9 mouse cellular contexts compared by ENCODE assay signal in genomic region chr1:157047751-157048200, GRCm38 (mm10).
A peak's percentile ranks its signal among the peaks of the same experiment; 100 is the strongest.
DNase-seq lines count a peak whose midpoint lies in the region; ATAC-seq and TF ChIP-seq lines count a peak whose summit lies in the region.
"Had no signal": no experiment of that assay in that cellular context is flagged by ENCODE, and none has a peak within 500 bp of the region (broad histone marks: within the 10 kb centered on the region; RNA-seq: fewer than 3 reads in every experiment).

No protein-coding gene starts in this region.

- H3K27me3 ChIP-seq in neural tube, embryonic 12.5 days (replicated peaks), result no peaks in the 10 kb centered on the region; the same call in 1 of the 2 replicates
- H3K27me3 ChIP-seq in hindbrain, postnatal 0 days (ENCODE audit: insufficient read depth, low read length), result no peaks in the 10 kb centered on the region
- no peaks in the 10 kb centered on the region for H3K27me3 ChIP-seq in neural tube, embryonic 14.5 days (ENCODE audit: control insufficient read depth, insufficient read depth, low read length)

- H3K9ac ChIP-seq in neural tube, embryonic 12.5 days, result no peak overlapping the region
- no peak overlapping the region for H3K9ac ChIP-seq in hindbrain, postnatal 0 days (replicated peaks; ENCODE audit: low read length)
- H3K9ac ChIP-seq in neural tube, embryonic 14.5 days (replicated peaks; ENCODE audit: low read depth, low read length), result no peak overlapping the region
- H3K9ac ChIP-seq: liver, embryonic 14.5 days had no signal

- no peaks in the 10 kb centered on the region for H3K9me3 ChIP-seq in neural tube, embryonic 12.5 days
- H3K9me3 ChIP-seq in hindbrain, postnatal 0 days (ENCODE audit: low read length), result no peaks in the 10 kb centered on the region
- no peaks in the 10 kb centered on the region for H3K9me3 ChIP-seq in neural tube, embryonic 14.5 days (ENCODE audit: control insufficient read depth, low read length)

- H3K27ac ChIP-seq in neural tube, embryonic 12.5 days, result no peak overlapping the region
- no peak overlapping the region for H3K27ac ChIP-seq in hindbrain, postnatal 0 days
- 0 out of 2 replicates have a peak overlapping the region, but pooled peaks have one; percentile 6 for H3K27ac ChIP-seq in neural tube, embryonic 14.5 days (ENCODE audit: low read depth, low read length)
- H3K27ac ChIP-seq: liver, embryonic 14.5 days had no signal

- peak; percentile 52 for ATAC-seq in neural tube, embryonic 12.5 days (ENCODE audit: low FRiP score, low read depth)
- ATAC-seq in hindbrain, postnatal 0 days, result peak; percentile 67
- peak; percentile 56; the same call in 1 of the 2 replicates for ATAC-seq in neural tube, embryonic 14.5 days (ENCODE audit: low read depth)

- TF ChIP-seq CTCF in hindbrain, postnatal 0 days (IDR thresholded peaks at IDR 0.05; ENCODE audit: low read depth), result no peak

- DNase-seq in embryo, embryonic 11 days, result peak; percentile 50
- DNase-seq in embryo, embryonic 10 days (ENCODE audit: low spot score), result no peak
- no peak for DNase-seq in neural tube, embryonic 10.5 days (ENCODE audit: extremely low spot score, low spot score)
- peak; percentile 67 for DNase-seq in hindbrain, postnatal 0 days (ENCODE audit: low spot score)
- no peak for DNase-seq in adrenal gland, postnatal 4 days (ENCODE audit: low spot score in 2 of 2)
- DNase-seq in natural killer cell, adult 2 months (ENCODE audit: low spot score in 2 of 2), result no peak

- WGBS in neural tube, embryonic 12.5 days, result 48% methylated on average over 4 of the region's 4 CpGs
- WGBS in hindbrain, postnatal 0 days, result 31% methylated on average over 4 of the region's 4 CpGs
- 36% methylated on average over 4 of the region's 4 CpGs for WGBS in neural tube, embryonic 14.5 days

- H3K4me1 ChIP-seq in neural tube, embryonic 12.5 days, result peaks cover 13% of the 10 kb centered on the region
- H3K4me1 ChIP-seq in hindbrain, postnatal 0 days (ENCODE audit: insufficient read depth, low read length), result peaks cover 8% of the 10 kb centered on the region; the same call in 1 of the 2 replicates
- H3K4me1 ChIP-seq in neural tube, embryonic 14.5 days (ENCODE audit: control insufficient read depth, insufficient read depth, low read length), result no peaks in the 10 kb centered on the region; the same call in 1 of the 2 replicates

- H3K4me2 ChIP-seq in neural tube, embryonic 12.5 days (replicated peaks), result peak overlapping the region; percentile 21
- H3K4me2 ChIP-seq in hindbrain, postnatal 0 days (ENCODE audit: low read depth, low read length), result no peak overlapping the region
- H3K4me2 ChIP-seq in neural tube, embryonic 14.5 days (ENCODE audit: low read depth, low read length), result no peak overlapping the region

- H3K4me3 ChIP-seq in neural tube, embryonic 12.5 days, result no peak overlapping the region
- no peak overlapping the region for H3K4me3 ChIP-seq in hindbrain, postnatal 0 days (ENCODE audit: low read length)
- H3K4me3 ChIP-seq in neural tube, embryonic 14.5 days (ENCODE audit: low read depth, low read length), result no peak overlapping the region

- no peaks in the 10 kb centered on the region for H3K36me3 ChIP-seq in neural tube, embryonic 12.5 days
- H3K36me3 ChIP-seq in hindbrain, postnatal 0 days (ENCODE audit: insufficient read depth, low read length), result no peaks in the 10 kb centered on the region
- no peaks in the 10 kb centered on the region for H3K36me3 ChIP-seq in neural tube, embryonic 14.5 days (ENCODE audit: control insufficient read depth, insufficient read depth, low read length)

Comparison
In these comparisons a context has a peak if more than half of its experiments do, and no peak if none do; other contexts are left out.
1. DNase-seq: peak in embryo, embryonic 11 days (single experiment) and hindbrain, postnatal 0 days (single experiment); none in embryo, embryonic 10 days (single experiment), neural tube, embryonic 10.5 days (single experiment), adrenal gland, postnatal 4 days (0 of 2) and natural killer cell, adult 2 months (0 of 2).
2. Peak in every context shown above with its lines, with median percentiles within 50 percentile points of each other: ATAC-seq.